Mouse (Mus musculus): Measurements from ENCODE around the gene Rsad1. TPM values are rescaled to one million over a fixed set of nuclear protein-coding genes. Genes with fewer than 3 reads are reported as not detected.
A peak's percentile ranks its signal among the peaks of the same experiment; 100 is the strongest.

Rsad1 gene
- polyA plus RNA-seq, 2 experiments = 3.9 to 11.5 TPM

DNA sequence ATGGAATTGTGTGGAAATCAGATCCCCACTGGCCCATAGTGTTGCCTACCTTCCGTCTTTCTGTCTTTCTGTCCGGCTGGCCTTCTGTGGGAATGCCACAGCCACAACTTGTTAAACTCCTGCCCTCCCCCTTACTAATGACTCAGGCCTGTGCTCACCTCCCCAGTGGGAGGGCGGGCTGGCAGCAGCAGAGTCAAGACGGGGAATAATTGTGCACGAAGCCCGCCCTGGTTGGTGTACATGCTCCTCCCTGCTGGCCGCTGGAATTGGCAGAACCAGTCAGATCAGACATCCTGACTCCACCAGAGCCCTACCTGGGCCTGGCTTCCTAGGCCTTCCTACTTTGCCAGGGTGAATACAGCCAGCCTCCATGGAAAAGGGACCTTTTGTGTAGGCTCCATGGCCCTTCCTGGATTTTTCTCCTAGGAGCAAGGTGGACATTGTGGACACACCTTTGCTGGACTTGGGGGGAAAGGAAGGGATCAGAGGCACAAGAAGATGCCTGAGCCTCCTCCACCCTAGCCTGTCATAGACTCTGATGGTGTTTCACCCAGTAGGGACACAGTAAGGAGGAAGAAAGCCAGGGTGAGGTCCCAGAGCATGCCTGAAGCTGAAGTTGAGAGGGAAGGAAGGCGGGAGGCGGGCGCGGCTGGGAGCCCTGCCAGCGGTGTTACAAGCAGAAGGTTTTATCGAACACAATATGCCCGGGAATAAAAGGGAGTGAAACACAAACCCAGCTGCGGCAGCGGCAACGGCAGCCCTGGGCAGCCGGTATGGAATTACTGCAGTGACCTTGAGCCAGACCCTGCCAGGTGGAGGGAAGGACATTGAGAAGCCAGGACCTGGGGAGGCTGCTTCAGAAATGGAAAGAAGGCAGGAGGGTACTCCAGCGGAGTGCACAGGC lies 50.7 kb downstream of the Rsad1 start:
- 8% methylated on average over 19 of the region's 19 CpGs for WGBS
- DNase-seq (ENCODE audit: low spot score) (peak; percentile 45), ATAC-seq (ENCODE audit: low FRiP score, low read depth) (peak; percentile 13; the same call in 1 of the 2 replicates)
- TF ChIP-seq POLR2A (IDR thresholded peaks at IDR 0.05; ENCODE audit: borderline replicate concordance, extremely low read depth, insufficient read depth, insufficient read length) = 0 out of 2 replicates have a peak, but pooled peaks have one; percentile 6
- H3K4me2 ChIP-seq (replicated peaks; ENCODE audit: low read depth, low read length, severe bottlenecking) = peak overlapping the region; percentile 79
- H3K9me3 ChIP-seq (ENCODE audit: control insufficient read depth, low read length) = no peaks in the 10 kb centered on the region
- no peaks in the 10 kb centered on the region for H3K36me3 ChIP-seq (ENCODE audit: control insufficient read depth, insufficient read depth, low read length)
- H3K9ac ChIP-seq (ENCODE audit: low read depth, low read length, severe bottlenecking) = peak overlapping the region; percentile 12; the same call in 1 of the 2 replicates
- peak overlapping the region; percentile 71; the same call in 1 of the 2 replicates for H3K27ac ChIP-seq (replicated peaks; ENCODE audit: low read depth, low read length)
- H3K27me3 ChIP-seq (ENCODE audit: control insufficient read depth, insufficient read depth, low read length) = no peaks in the 10 kb centered on the region
- peak overlapping the region; percentile 39 for H3K4me3 ChIP-seq (replicated peaks; ENCODE audit: low read length)
- peaks cover 31% of the 10 kb centered on the region for H3K4me1 ChIP-seq (ENCODE audit: control insufficient read depth, insufficient read depth, low read length)

DNA sequence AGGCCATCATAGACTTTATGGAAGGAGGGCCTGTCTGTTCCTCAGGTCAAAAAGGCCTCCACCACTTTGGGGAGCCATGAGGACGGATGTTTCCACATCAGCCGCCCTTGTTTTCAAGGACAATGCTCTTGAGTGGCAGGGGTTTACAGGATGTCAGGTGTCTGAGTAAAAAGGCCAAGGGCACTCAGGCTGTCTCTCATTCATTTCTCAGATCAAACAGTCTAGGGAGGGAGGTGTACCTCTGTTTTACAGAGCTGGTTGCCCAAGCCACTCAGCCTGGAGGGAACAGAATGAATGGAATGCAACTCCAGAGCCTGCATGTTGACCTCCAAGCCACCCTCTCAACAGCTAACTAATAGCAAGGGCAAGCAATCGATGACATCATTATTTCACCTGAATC lies 53.6 kb downstream of the Rsad1 start:
- H3K36me3 ChIP-seq (ENCODE audit: control insufficient read depth, insufficient read depth, low read length) = no peaks in the 10 kb centered on the region
- H3K27ac ChIP-seq (replicated peaks; ENCODE audit: low read depth, low read length) = no peak overlapping the region
- H3K9ac ChIP-seq (ENCODE audit: low read depth, low read length, severe bottlenecking) = no peak overlapping the region
- WGBS = 72% methylated on average over 3 of the region's 3 CpGs
- no peak overlapping the region for H3K4me3 ChIP-seq (replicated peaks; ENCODE audit: low read length)
- H3K4me1 ChIP-seq (ENCODE audit: control insufficient read depth, insufficient read depth, low read length) = peaks cover 40% of the 10 kb centered on the region
- DNase-seq (ENCODE audit: low spot score) (no peak), ATAC-seq (ENCODE audit: low FRiP score, low read depth) (no peak)
- H3K27me3 ChIP-seq (ENCODE audit: control insufficient read depth, insufficient read depth, low read length) = no peaks in the 10 kb centered on the region
- H3K9me3 ChIP-seq (ENCODE audit: control insufficient read depth, low read length) = no peaks in the 10 kb centered on the region
- H3K4me2 ChIP-seq (replicated peaks; ENCODE audit: low read depth, low read length, severe bottlenecking) = no peak overlapping the region
- no peak for TF ChIP-seq POLR2A (IDR thresholded peaks at IDR 0.05; ENCODE audit: borderline replicate concordance, extremely low read depth, insufficient read depth, insufficient read length)

GRCm38 (mm10) chr11:94491749-94492099 lies 57.3 kb downstream of the Rsad1 start:
- Histone ChIP-seq H3K9me3 (ENCODE audit: control insufficient read depth, low read length) (no peaks in the 10 kb centered on the region), H3K4me1 (ENCODE audit: control insufficient read depth, insufficient read depth, low read length) (peaks cover 11% of the 10 kb centered on the region), H3K9ac (ENCODE audit: low read depth, low read length, severe bottlenecking) (no peak overlapping the region), H3K27ac (replicated peaks; ENCODE audit: low read depth, low read length) (no peak overlapping the region), H3K4me2 (replicated peaks; ENCODE audit: low read depth, low read length, severe bottlenecking) (peak overlapping the region; percentile 83), H3K4me3 (replicated peaks; ENCODE audit: low read length) (peak overlapping the region; percentile 55), H3K27me3 (ENCODE audit: control insufficient read depth, insufficient read depth, low read length) (no peaks in the 10 kb centered on the region), H3K36me3 (ENCODE audit: control insufficient read depth, insufficient read depth, low read length) (no peaks in the 10 kb centered on the region)
- DNase-seq (ENCODE audit: low spot score) (no peak), ATAC-seq (ENCODE audit: low FRiP score, low read depth) (no peak)
- WGBS = 74% methylated on average over 7 of the region's 7 CpGs
- TF ChIP-seq POLR2A (IDR thresholded peaks at IDR 0.05; ENCODE audit: borderline replicate concordance, extremely low read depth, insufficient read depth, insufficient read length) = no peak

GRCm38 (mm10) chr11:94491035-94491748 lies 57.9 kb downstream of the Rsad1 start:
- 5% methylated on average over 44 of the region's 55 CpGs for WGBS
- 0 out of 2 replicates have a peak, but pooled peaks have one; percentile 54 for TF ChIP-seq POLR2A (IDR thresholded peaks at IDR 0.05; ENCODE audit: borderline replicate concordance, extremely low read depth, insufficient read depth, insufficient read length)
- H3K36me3 ChIP-seq (ENCODE audit: control insufficient read depth, insufficient read depth, low read length) = no peaks in the 10 kb centered on the region
- H3K4me1 ChIP-seq (ENCODE audit: control insufficient read depth, insufficient read depth, low read length) = peaks cover 11% of the 10 kb centered on the region
- H3K4me2 ChIP-seq (replicated peaks; ENCODE audit: low read depth, low read length, severe bottlenecking) = peak overlapping the region; percentile 83
- DNase-seq (ENCODE audit: low spot score) = peak; percentile 38
- H3K4me3 ChIP-seq (replicated peaks; ENCODE audit: low read length) = peak overlapping the region; percentile 55
- H3K9ac ChIP-seq (ENCODE audit: low read depth, low read length, severe bottlenecking) = peak overlapping the region; percentile 76
- H3K27ac ChIP-seq (replicated peaks; ENCODE audit: low read depth, low read length) = no peak overlapping the region
- H3K27me3 ChIP-seq (ENCODE audit: control insufficient read depth, insufficient read depth, low read length) = no peaks in the 10 kb centered on the region
- ATAC-seq (ENCODE audit: low FRiP score, low read depth) = peak; percentile 42
- H3K9me3 ChIP-seq (ENCODE audit: control insufficient read depth, low read length) = no peaks in the 10 kb centered on the region

Other genes starting within 250 kb of the Rsad1 start
- 94.1 and 138 TPM in 2 replicates for gene Luc7l3, start 227.3 kb downstream of the Rsad1 start, polyA plus RNA-seq (2012; rRNA removed)
- gene Luc7l3, start 227.3 kb downstream of the Rsad1 start, polyA plus RNA-seq (2014; fragmentation: Nextera tagmentation; extraction: Ambion mirVana) = 96.9 and 104 TPM in 2 replicates
- 72.7 and 74.4 TPM in 2 replicates for gene Ankrd40, start 221.3 kb downstream of the Rsad1 start, polyA plus RNA-seq (2012; rRNA removed)
- 30.3 and 30.9 TPM in 2 replicates for gene Ankrd40, start 221.3 kb downstream of the Rsad1 start, polyA plus RNA-seq (2014; fragmentation: Nextera tagmentation; extraction: Ambion mirVana)
- 1.0 and 1.6 TPM in 2 replicates for gene Abcc3, start 156.3 kb downstream of the Rsad1 start, polyA plus RNA-seq (2012; rRNA removed)
- 1.3 and 1.5 TPM in 2 replicates for gene Abcc3, start 156.3 kb downstream of the Rsad1 start, polyA plus RNA-seq (2014; fragmentation: Nextera tagmentation; extraction: Ambion mirVana)
- gene Cacna1g, start 75.1 kb downstream of the Rsad1 start, polyA plus RNA-seq (2012; rRNA removed) = 449 and 693 TPM in 2 replicates
- gene Cacna1g, start 75.1 kb downstream of the Rsad1 start, polyA plus RNA-seq (2014; fragmentation: Nextera tagmentation; extraction: Ambion mirVana) = 49.0 and 59.3 TPM in 2 replicates
- 0.16 and 0.29 TPM in 2 replicates for gene Spata20, start 63.1 kb downstream of the Rsad1 start, polyA plus RNA-seq (2012; rRNA removed)
- gene Spata20, start 63.1 kb downstream of the Rsad1 start, polyA plus RNA-seq (2014; fragmentation: Nextera tagmentation; extraction: Ambion mirVana) = 0.14 and 0.33 TPM in 2 replicates
- 3.0 and 3.6 TPM in 2 replicates for gene Epn3, start 49.3 kb downstream of the Rsad1 start, polyA plus RNA-seq (2012; rRNA removed)
- 3.5 and 4.3 TPM in 2 replicates for gene Epn3, start 49.3 kb downstream of the Rsad1 start, polyA plus RNA-seq (2014; fragmentation: Nextera tagmentation; extraction: Ambion mirVana)
- gene Mycbpap, start 27.5 kb downstream of the Rsad1 start, polyA plus RNA-seq (2012; rRNA removed) = 2.5 and 2.6 TPM in 2 replicates
- 1.2 and 1.5 TPM in 2 replicates for gene Mycbpap, start 27.5 kb downstream of the Rsad1 start, polyA plus RNA-seq (2014; fragmentation: Nextera tagmentation; extraction: Ambion mirVana)
- gene Chad, start 15.8 kb upstream of the Rsad1 start, polyA plus RNA-seq (2012; rRNA removed) = 29.5 and 47.5 TPM in 2 replicates
- 17.0 and 18.2 TPM in 2 replicates for gene Chad, start 15.8 kb upstream of the Rsad1 start, polyA plus RNA-seq (2014; fragmentation: Nextera tagmentation; extraction: Ambion mirVana)
- 36.3 and 43.2 TPM in 2 replicates for gene Acsf2, start 52.6 kb upstream of the Rsad1 start, polyA plus RNA-seq (2012; rRNA removed)
- gene Acsf2, start 52.6 kb upstream of the Rsad1 start, polyA plus RNA-seq (2014; fragmentation: Nextera tagmentation; extraction: Ambion mirVana) = 9.5 and 10.7 TPM in 2 replicates
- 149 TPM in 2 replicates for gene Lrrc59, start 80.5 kb upstream of the Rsad1 start, polyA plus RNA-seq (2012; rRNA removed)
- 197 and 200 TPM in 2 replicates for gene Lrrc59, start 80.5 kb upstream of the Rsad1 start, polyA plus RNA-seq (2014; fragmentation: Nextera tagmentation; extraction: Ambion mirVana)
- gene Mrpl27, start 104.5 kb upstream of the Rsad1 start, polyA plus RNA-seq (2012; rRNA removed) = 79.4 and 113 TPM in 2 replicates
- gene Mrpl27, start 104.5 kb upstream of the Rsad1 start, polyA plus RNA-seq (2014; fragmentation: Nextera tagmentation; extraction: Ambion mirVana) = 113 and 126 TPM in 2 replicates
- gene Eme1, start 104.7 kb upstream of the Rsad1 start, polyA plus RNA-seq (2012; rRNA removed) = 18.9 and 19.5 TPM in 2 replicates
- 16.5 and 19.4 TPM in 2 replicates for gene Eme1, start 104.7 kb upstream of the Rsad1 start, polyA plus RNA-seq (2014; fragmentation: Nextera tagmentation; extraction: Ambion mirVana)
- 40.0 and 52.7 TPM in 2 replicates for gene Xylt2, start 128.3 kb upstream of the Rsad1 start, polyA plus RNA-seq (2012; rRNA removed)
- gene Xylt2, start 128.3 kb upstream of the Rsad1 start, polyA plus RNA-seq (2014; fragmentation: Nextera tagmentation; extraction: Ambion mirVana) = 27.4 and 28.6 TPM in 2 replicates
- 0.06 and 0.14 TPM in 2 replicates for gene Gm11541, start 155.2 kb upstream of the Rsad1 start, polyA plus RNA-seq (2012; rRNA removed)
- 0.19 and 0.22 TPM in 2 replicates for gene Gm11541, start 155.2 kb upstream of the Rsad1 start, polyA plus RNA-seq (2014; fragmentation: Nextera tagmentation; extraction: Ambion mirVana)
- 0.08 and 0.26 TPM in 2 replicates for gene Cdc34b, start 192.5 kb upstream of the Rsad1 start, polyA plus RNA-seq (2012; rRNA removed)
- gene Cdc34b, start 192.5 kb upstream of the Rsad1 start, polyA plus RNA-seq (2014; fragmentation: Nextera tagmentation; extraction: Ambion mirVana) = not detected in 2 replicates
- not detected in 2 replicates for gene Tmem92, start 233.4 kb upstream of the Rsad1 start, polyA plus RNA-seq (2012; rRNA removed)
- gene Tmem92, start 233.4 kb upstream of the Rsad1 start, polyA plus RNA-seq (2014; fragmentation: Nextera tagmentation; extraction: Ambion mirVana) = not detected in 2 replicates